Mouse (Mus musculus): Measurements from ENCODE around the gene Mthfd1l.

Gene Mthfd1l

GRCm38 (mm10) chr10:4153031-4153430 is 180.1 kb downstream of the Mthfd1l start:
- DNase-seq (ENCODE audit: low spot score in 2 of 2) = no peak

GRCm38 (mm10) chr10:4154035-4154434 is 181.1 kb downstream of the Mthfd1l start:
- no peak for DNase-seq (ENCODE audit: low spot score in 2 of 2)

- no peak for DNase-seq (ENCODE audit: low spot score in 2 of 2)
These were observed 182.6 kb downstream of the Mthfd1l start for GRCm38 (mm10) chr10:4155521-4155920.

GRCm38 (mm10) chr10:4158533-4158932 is 185.6 kb downstream of the Mthfd1l start:
- DNase-seq (ENCODE audit: low spot score in 2 of 2) = no peak

- DNase-seq (ENCODE audit: low spot score in 2 of 2) = no peak
These were observed 186.7 kb downstream of the Mthfd1l start for GRCm38 (mm10) chr10:4159541-4160090.

- DNase-seq (ENCODE audit: low spot score in 2 of 2) = no peak
These were observed 187.4 kb downstream of the Mthfd1l start for GRCm38 (mm10) chr10:4160242-4160785.

GRCm38 (mm10) chr10:4162049-4162448 is 189.1 kb downstream of the Mthfd1l start:
- no peak for DNase-seq (ENCODE audit: low spot score in 2 of 2)

- DNase-seq (ENCODE audit: low spot score in 2 of 2) = no peak
These were observed 190.1 kb downstream of the Mthfd1l start for GRCm38 (mm10) chr10:4162976-4163375.

- DNase-seq (ENCODE audit: low spot score in 2 of 2) = no peak
These were observed 191.8 kb downstream of the Mthfd1l start for GRCm38 (mm10) chr10:4164681-4165080.

GRCm38 (mm10) chr10:4168222-4168798 is 195.4 kb downstream of the Mthfd1l start:
- no peak for DNase-seq (ENCODE audit: low spot score in 2 of 2)

- no peak for DNase-seq (ENCODE audit: low spot score in 2 of 2)
These were observed 201.3 kb downstream of the Mthfd1l start for GRCm38 (mm10) chr10:4174229-4174628.

- no peak for DNase-seq (ENCODE audit: low spot score in 2 of 2)
These were observed 201.8 kb downstream of the Mthfd1l start for GRCm38 (mm10) chr10:4174717-4175116.

- no peak for DNase-seq (ENCODE audit: low spot score in 2 of 2)
These were observed 204.4 kb downstream of the Mthfd1l start for GRCm38 (mm10) chr10:4177285-4177684.

- no peak for DNase-seq (ENCODE audit: low spot score in 2 of 2)
These were observed 206.3 kb downstream of the Mthfd1l start for GRCm38 (mm10) chr10:4179049-4179790.

- DNase-seq (ENCODE audit: low spot score in 2 of 2) = no peak
These were observed 209.0 kb downstream of the Mthfd1l start for GRCm38 (mm10) chr10:4181953-4182352.

- no peak for DNase-seq (ENCODE audit: low spot score in 2 of 2)
These were observed 209.5 kb downstream of the Mthfd1l start for GRCm38 (mm10) chr10:4182406-4182805.

GRCm38 (mm10) chr10:4188614-4189402 is 215.9 kb downstream of the Mthfd1l start:
- peak; percentile 41 to 61 for DNase-seq (ENCODE audit: low spot score in 2 of 2)

- no peak for DNase-seq (ENCODE audit: low spot score in 2 of 2)
These were observed 216.5 kb downstream of the Mthfd1l start for GRCm38 (mm10) chr10:4189422-4189821.

GRCm38 (mm10) chr10:4198978-4199377 is 226.1 kb downstream of the Mthfd1l start:
- no peak for DNase-seq (ENCODE audit: low spot score in 2 of 2)

- DNase-seq (ENCODE audit: low spot score in 2 of 2) = no peak
These were observed 227.0 kb downstream of the Mthfd1l start for GRCm38 (mm10) chr10:4199926-4200325.

- DNase-seq (ENCODE audit: low spot score in 2 of 2) = no peak
These were observed 227.7 kb downstream of the Mthfd1l start for GRCm38 (mm10) chr10:4200546-4201104.

GRCm38 (mm10) chr10:4201141-4201540 is 228.2 kb downstream of the Mthfd1l start:
- no peak for DNase-seq (ENCODE audit: low spot score in 2 of 2)

All from right cerebral cortex, postnatal 10 days (tissue).